Mouse (Mus musculus) midbrain, postnatal 0 days (tissue): ENCODE data around the gene Pilrb2. TPM values are rescaled to one million over a fixed set of nuclear protein-coding genes. Genes with fewer than 3 reads are reported as not detected.

Source experiments
- ATAC-seq: fragments of 200-750 bp; cut with Nextera tagmentation; 2 replicates; pipeline ENCODE4 v1.8.0; 2017; ENCODE audit warnings: moderate number of reproducible peaks, mild to moderate bottlenecking, moderate TSS enrichment, moderate library complexity; ENCODE audit not compliant: low FRiP score
- DNase-seq: peaks from one replicate; pipeline ENCODE4 v3.0.0-alpha.2; 2015; ENCODE audit warnings: low spot score
- H3K27ac ChIP-seq: fragments of 300-500 bp; sonication (generic); 2 replicates; pipeline ENCODE4 v1.5.1; 2014; ENCODE audit warnings: low read depth, mild to moderate bottlenecking, low read length, mixed read lengths
- H3K27me3 ChIP-seq: fragments of 300-500 bp; sonication (generic); 2 replicates; pipeline ENCODE4 v1.6.1; 2014; ENCODE audit warnings: low read length, control low read depth, mixed read lengths; ENCODE audit not compliant: insufficient read depth
- H3K36me3 ChIP-seq: fragments of 300-500 bp; sonication (generic); 2 replicates; pipeline ENCODE4 v1.6.1; 2014; ENCODE audit warnings: low read length, control low read depth, mixed read lengths; ENCODE audit not compliant: insufficient read depth
- H3K4me1 ChIP-seq: fragments of 300-500 bp; sonication (generic); 2 replicates; pipeline ENCODE4 v1.6.1; 2014; ENCODE audit warnings: mild to moderate bottlenecking, control low read depth, antibody characterized with exemption, low read length, mixed read lengths; ENCODE audit not compliant: insufficient read depth
- H3K4me2 ChIP-seq: fragments of 300-500 bp; sonication (generic); 2 replicates; pipeline ENCODE4 v1.6.1; 2014; ENCODE audit warnings: low read depth, mild to moderate bottlenecking, low read length, mixed read lengths; ENCODE audit not compliant: poor library complexity, severe bottlenecking
- H3K4me3 ChIP-seq: fragments of 300-500 bp; sonication (generic); 2 replicates; pipeline ENCODE4 v1.5.1; 2014; ENCODE audit warnings: low read depth, mild to moderate bottlenecking, low read length, moderate library complexity
- H3K9ac ChIP-seq: fragments of 300-500 bp; sonication (generic); replicated peaks from 2 replicates; pipeline ENCODE4 v1.6.1; 2014; ENCODE audit warnings: mild to moderate bottlenecking, low read length, moderate library complexity, mixed read lengths; ENCODE audit not compliant: poor library complexity, severe bottlenecking
- H3K9me3 ChIP-seq: fragments of 300-500 bp; sonication (generic); 2 replicates; pipeline ENCODE4 v1.6.1; 2016; ENCODE audit warnings: low read length, control low read depth
- CTCF ChIP-seq: IDR thresholded peaks from 2 replicates; pipeline ENCODE4 v1.5.1; 2016; ENCODE audit warnings: antibody characterized with exemption, mild to moderate bottlenecking
- WGBS: fragments of 180-500 bp; shearing (Covaris S2); extraction: QIAGEN DNeasy Blood & Tissue Kit; methylation state at CpG from one replicate; pipeline ENCODE4 v1.1.7; 2014; 5-methylcytosine and 5-hydroxymethylcytosine counted together
- polyA plus RNA-seq: library from polyadenylated mRNA; unstranded; fragments of >200 nt; fragmentation: Nextera tagmentation; extraction: Ambion mirVana; gene quantifications from 2 replicates; pipeline ENCODE4 v1.2.1, GENCODE M21; 2015
- total RNA-seq: library from RNA; depleted of rRNA; stranded (reverse); fragments of >200 nt; gene quantifications from 2 replicates; pipeline ENCODE4 v1.2.3, GENCODE M21; 2014

Gene Pilrb2
- total and polyA plus RNA-seq, 2 experiments from 2014 or later: 0.16 TPM; not detected in 1

DNA sequence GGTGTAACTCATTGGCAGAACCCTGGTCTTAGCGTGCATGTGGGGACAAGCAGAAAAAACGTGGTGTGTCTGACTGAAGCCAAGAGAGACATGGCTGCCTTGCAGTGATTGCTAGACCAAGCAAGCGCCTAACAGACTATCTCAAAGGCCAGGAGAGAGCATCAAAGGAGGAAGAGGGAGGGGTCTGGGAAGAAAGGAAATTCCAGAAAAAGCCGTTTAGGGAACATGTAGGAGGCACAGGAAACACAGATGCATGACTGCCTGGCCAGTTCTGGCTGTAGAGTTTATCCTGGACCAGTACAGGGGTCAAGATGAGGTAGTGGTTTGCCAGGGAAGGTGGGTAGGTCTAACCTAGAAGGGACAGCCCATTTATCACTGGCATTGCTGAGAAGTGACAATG, 38.1 kb downstream of the Pilrb2 start:
- ATAC-seq: no peak
- 61% methylated on average over 4 of the region's 4 CpGs for WGBS

DNA sequence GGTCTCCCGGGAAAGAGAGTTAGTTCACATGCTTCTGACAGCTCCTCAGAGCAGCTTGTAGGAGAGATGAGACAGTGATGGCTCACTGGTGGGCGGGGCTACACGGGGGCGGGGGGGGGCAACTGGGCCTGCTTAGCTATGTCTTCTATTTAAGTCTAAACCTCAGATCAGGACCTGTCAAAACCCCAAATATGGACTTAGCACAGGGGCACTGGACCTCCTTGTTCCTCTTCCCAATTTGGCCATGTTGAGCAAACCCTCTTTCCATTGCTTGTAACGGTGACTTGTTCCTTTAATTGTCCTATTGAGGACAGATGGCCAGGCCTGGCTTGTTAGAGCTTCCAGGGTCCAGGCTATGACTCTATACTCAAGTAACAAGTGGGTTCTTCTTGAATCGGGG, 40.1 kb downstream of the Pilrb2 start:
- H3K4me3 ChIP-seq: no peak overlapping the region
- ATAC-seq: no peak
- H3K9ac ChIP-seq: no peak overlapping the region
- no peaks in the 10 kb centered on the region for H3K27me3 ChIP-seq
- H3K27ac ChIP-seq: no peak overlapping the region
- no peaks in the 10 kb centered on the region for H3K4me1 ChIP-seq
- DNase-seq: no peak
- H3K9me3 ChIP-seq: no peaks in the 10 kb centered on the region
- 80% methylated on average over 6 of the region's 6 CpGs for WGBS
- no peak for TF ChIP-seq CTCF
- no peaks in the 10 kb centered on the region for H3K36me3 ChIP-seq
- H3K4me2 ChIP-seq: no peak overlapping the region

More for the DNA sequence above, 38.1 kb downstream of the Pilrb2 start:
- DNase-seq: no peak
- Histone ChIP-seq H3K4me3 (no peak overlapping the region), H3K27ac (no peak overlapping the region), H3K27me3 (no peaks in the 10 kb centered on the region), H3K9ac (no peak overlapping the region), H3K4me1 (no peaks in the 10 kb centered on the region), H3K36me3 (no peaks in the 10 kb centered on the region), H3K4me2 (no peak overlapping the region), H3K9me3 (no peaks in the 10 kb centered on the region)
- no peak for TF ChIP-seq CTCF

DNA sequence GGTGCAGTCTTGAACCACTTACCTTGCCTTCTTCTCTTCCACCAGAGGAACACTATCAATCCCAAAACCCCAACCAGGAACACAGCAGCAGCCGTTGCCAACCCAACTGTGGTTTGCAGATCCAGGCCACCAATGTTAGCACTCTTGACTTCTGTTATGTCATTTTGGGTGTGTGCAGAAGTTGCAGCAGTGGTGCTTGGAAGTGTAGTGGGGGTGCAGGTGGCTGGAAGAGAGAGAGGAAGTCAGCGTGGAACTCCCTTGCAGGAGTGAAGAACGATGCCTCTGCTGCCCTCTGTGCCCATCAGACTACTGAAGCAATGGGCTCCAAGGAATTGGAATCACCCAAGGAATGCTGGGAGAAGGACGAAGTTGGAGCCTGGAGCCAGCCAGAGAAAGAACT, 40.5 kb downstream of the Pilrb2 start:
- no peaks in the 10 kb centered on the region for H3K9me3 ChIP-seq
- H3K4me3 ChIP-seq: no peak overlapping the region
- no peak overlapping the region for H3K4me2 ChIP-seq
- TF ChIP-seq CTCF: no peak
- H3K36me3 ChIP-seq: no peaks in the 10 kb centered on the region
- no peaks in the 10 kb centered on the region for H3K4me1 ChIP-seq
- DNase-seq: no peak
- ATAC-seq: no peak
- no peaks in the 10 kb centered on the region for H3K27me3 ChIP-seq
- no peak overlapping the region for H3K9ac ChIP-seq
- no peak overlapping the region for H3K27ac ChIP-seq
- WGBS: 87% methylated on average over 4 of the region's 4 CpGs

DNA sequence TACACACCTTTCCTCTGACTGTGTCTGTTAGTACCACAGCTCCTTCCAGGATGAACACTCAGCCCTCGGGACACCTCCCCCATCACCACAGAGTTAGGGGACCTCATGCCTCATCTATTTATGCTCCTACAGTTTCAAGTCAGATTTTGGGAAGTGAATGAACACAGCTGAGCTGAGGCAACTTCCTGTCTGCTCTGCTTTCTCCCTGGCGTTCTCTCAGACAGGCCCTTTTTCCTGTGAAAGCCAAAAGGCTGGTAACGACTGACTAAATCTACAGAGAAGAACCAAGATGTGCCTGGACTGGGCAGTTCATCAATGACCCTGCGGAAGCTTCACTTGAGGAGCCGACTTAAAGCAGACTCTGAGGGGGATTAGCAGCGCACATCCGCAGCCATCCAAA, 41.4 kb downstream of the Pilrb2 start:
- H3K36me3 ChIP-seq: no peaks in the 10 kb centered on the region
- WGBS: 79% methylated on average over 7 of the region's 7 CpGs
- no peak for TF ChIP-seq CTCF
- H3K9ac ChIP-seq: no peak overlapping the region
- no peaks in the 10 kb centered on the region for H3K27me3 ChIP-seq
- no peak overlapping the region for H3K27ac ChIP-seq
- no peaks in the 10 kb centered on the region for H3K4me1 ChIP-seq
- H3K4me3 ChIP-seq: no peak overlapping the region
- no peak overlapping the region for H3K4me2 ChIP-seq
- ATAC-seq (no peak), DNase-seq (no peak)
- H3K9me3 ChIP-seq: no peaks in the 10 kb centered on the region

GRCm38 (mm10) chr5:137828694-137829093, 42.9 kb downstream of the Pilrb2 start:
- H3K4me1 ChIP-seq: no peaks in the 10 kb centered on the region
- no peak for ATAC-seq
- no peak for DNase-seq
- no peaks in the 10 kb centered on the region for H3K36me3 ChIP-seq
- H3K27me3 ChIP-seq: no peaks in the 10 kb centered on the region
- no peaks in the 10 kb centered on the region for H3K9me3 ChIP-seq
- no peak overlapping the region for H3K4me3 ChIP-seq
- H3K4me2 ChIP-seq: no peak overlapping the region
- no peak overlapping the region for H3K9ac ChIP-seq
- TF ChIP-seq CTCF: no peak
- H3K27ac ChIP-seq: no peak overlapping the region
- WGBS: 85% methylated on average over 6 of the region's 6 CpGs

DNA sequence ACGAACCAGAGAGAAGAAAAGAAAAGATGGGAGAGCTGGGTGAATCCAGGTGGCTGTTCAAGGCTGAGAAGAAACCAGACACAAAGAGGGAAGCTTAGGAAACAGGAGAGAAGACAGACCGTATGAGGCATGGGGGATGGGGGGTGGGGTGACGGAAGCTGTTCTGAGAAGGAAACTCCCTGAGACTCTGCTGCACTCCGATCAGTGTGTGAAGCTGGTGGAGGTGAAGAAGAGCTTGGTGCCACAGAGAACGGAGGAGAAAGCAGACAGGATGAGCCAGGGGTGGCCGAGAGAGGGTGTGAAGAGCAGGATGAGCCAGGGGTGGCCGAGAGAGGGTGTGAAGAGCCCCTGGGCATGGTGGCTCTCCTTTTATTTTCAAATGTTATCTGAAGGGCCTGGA, 45.2 kb downstream of the Pilrb2 start:
- Histone ChIP-seq H3K4me3 (no peak overlapping the region), H3K4me2 (no peak overlapping the region), H3K9ac (no peak overlapping the region), H3K9me3 (no peaks in the 10 kb centered on the region), H3K27me3 (no peaks in the 10 kb centered on the region), H3K36me3 (no peaks in the 10 kb centered on the region), H3K4me1 (no peaks in the 10 kb centered on the region), H3K27ac (no peak overlapping the region)
- ATAC-seq (no peak), DNase-seq (no peak)
- TF ChIP-seq CTCF: no peak
- 77% methylated on average over 7 of the region's 7 CpGs for WGBS
